Mouse (Mus musculus) heart, embryonic 15.5 days (tissue): ENCODE measurements around the gene Nabp1. TPM values are rescaled to one million over a fixed set of nuclear protein-coding genes. Genes with fewer than 3 reads are reported as not detected.
"Not testable (repeated sequence)": the region's sequence is repeated elsewhere in the genome, so short reads cannot be mapped to it uniquely, and the experiment has no call there.

Experiments used
- ATAC-seq: fragments of 200-750 bp; cut with Nextera tagmentation; replicated peaks from 2 replicates; pipeline ENCODE4 v1.8.0; 2017; ENCODE audit warnings: low read depth, moderate TSS enrichment; ENCODE audit not compliant: insufficient number of reproducible peaks, insufficient read depth, low FRiP score
- H3K27ac ChIP-seq: fragments of 300-500 bp; sonication (generic); 2 replicates; pipeline ENCODE4 v1.5.1; 2015; ENCODE audit warnings: mild to moderate bottlenecking, inconsistent platforms
- H3K27me3 ChIP-seq: fragments of 300-500 bp; sonication (generic); 2 replicates; pipeline ENCODE4 v1.6.1; 2015; ENCODE audit warnings: inconsistent platforms
- H3K36me3 ChIP-seq: fragments of 300-500 bp; sonication (generic); 2 replicates; pipeline ENCODE4 v1.6.1; 2015; ENCODE audit warnings: mild to moderate bottlenecking, inconsistent platforms
- H3K4me1 ChIP-seq: fragments of 300-500 bp; sonication (generic); replicated peaks from 2 replicates; pipeline ENCODE4 v1.6.1; 2015; ENCODE audit warnings: inconsistent platforms
- H3K4me2 ChIP-seq: fragments of 300-500 bp; sonication (generic); 2 replicates; pipeline ENCODE4 v1.6.1; 2015; ENCODE audit warnings: inconsistent platforms, mild to moderate bottlenecking, moderate library complexity
- H3K4me3 ChIP-seq: fragments of 300-500 bp; sonication (generic); 2 replicates; pipeline ENCODE4 v1.5.1; 2015; ENCODE audit warnings: mild to moderate bottlenecking, inconsistent platforms
- H3K9ac ChIP-seq: fragments of 300-500 bp; sonication (generic); 2 replicates; pipeline ENCODE4 v1.6.1; 2015; ENCODE audit warnings: mild to moderate bottlenecking, inconsistent platforms
- H3K9me3 ChIP-seq: fragments of 300-500 bp; sonication (generic); replicated peaks from 2 replicates; pipeline ENCODE4 v1.6.1; 2016; ENCODE audit warnings: inconsistent platforms
- WGBS: fragments of 180-500 bp; shearing (Covaris S2); methylation state at CpG from one replicate; pipeline ENCODE4 v1.1.7; 2015; ENCODE audit warnings: mixed read lengths; 5-methylcytosine and 5-hydroxymethylcytosine counted together
- polyA plus RNA-seq: library from polyadenylated mRNA; unstranded; fragments of >200 nt; fragmentation: Nextera tagmentation; extraction: Ambion mirVana; gene quantifications from 2 replicates; pipeline ENCODE4 v1.2.1, GENCODE M21; 2015

Gene Nabp1
- polyA plus RNA-seq, 1 experiment from 2014 or later: 21.8 TPM

- H3K4me2 ChIP-seq: no peak overlapping the region
- ATAC-seq: no peak
- WGBS: 47% methylated on average over 3 of the region's 3 CpGs
These were observed 21.0 kb downstream of the Nabp1 start for GRCm38 (mm10) chr1:51457249-51457648.

GRCm38 (mm10) chr1:51448789-51449188, 29.4 kb downstream of the Nabp1 start:
- Histone ChIP-seq H3K27me3 (no peaks in the 10 kb centered on the region), H3K4me3 (no peak overlapping the region), H3K4me2 (no peak overlapping the region), H3K9ac (no peak overlapping the region), H3K27ac (no peak overlapping the region), H3K36me3 (no peaks in the 10 kb centered on the region), H3K4me1 (no peaks in the 10 kb centered on the region), H3K9me3 (no peaks in the 10 kb centered on the region)
- no peak for ATAC-seq
- WGBS: 56% methylated on average over 2 of the region's 2 CpGs

More at GRCm38 (mm10) chr1:51457249-51457648, 21.0 kb downstream of the Nabp1 start:
- no peak overlapping the region for H3K27ac ChIP-seq
- H3K36me3 ChIP-seq: no peaks in the 10 kb centered on the region
- H3K4me3 ChIP-seq: no peak overlapping the region
- no peaks in the 10 kb centered on the region for H3K4me1 ChIP-seq
- no peaks in the 10 kb centered on the region for H3K27me3 ChIP-seq
- no peaks in the 10 kb centered on the region for H3K9me3 ChIP-seq
- no peak overlapping the region for H3K9ac ChIP-seq

- Histone ChIP-seq H3K9me3 (no peaks in the 10 kb centered on the region), H3K4me3 (no peak overlapping the region), H3K36me3 (no peaks in the 10 kb centered on the region), H3K9ac (no peak overlapping the region), H3K27ac (no peak overlapping the region), H3K27me3 (no peaks in the 10 kb centered on the region), H3K4me2 (no peak overlapping the region), H3K4me1 (no peaks in the 10 kb centered on the region)
- no peak for ATAC-seq
- 38% methylated on average over 9 of the region's 9 CpGs for WGBS
These were observed 32.3 kb downstream of the Nabp1 start for GRCm38 (mm10) chr1:51445854-51446460.

- ATAC-seq: no peak
- Histone ChIP-seq H3K36me3 (no peaks in the 10 kb centered on the region), H3K27ac (no peak overlapping the region), H3K9me3 (no peaks in the 10 kb centered on the region), H3K4me1 (no peaks in the 10 kb centered on the region), H3K27me3 (no peaks in the 10 kb centered on the region), H3K4me2 (no peak overlapping the region), H3K4me3 (no peak overlapping the region), H3K9ac (no peak overlapping the region)
- 63% methylated on average over 5 of the region's 5 CpGs for WGBS
These were observed 32.9 kb downstream of the Nabp1 start for GRCm38 (mm10) chr1:51445161-51445853.

GRCm38 (mm10) chr1:51429775-51430174, 48.5 kb downstream of the Nabp1 start:
- no peak overlapping the region for H3K4me3 ChIP-seq
- no peaks in the 10 kb centered on the region for H3K4me1 ChIP-seq
- H3K27me3 ChIP-seq: no peaks in the 10 kb centered on the region
- H3K27ac ChIP-seq: no peak overlapping the region
- H3K36me3 ChIP-seq: no peaks in the 10 kb centered on the region
- 30% methylated on average over 1 of the region's 1 CpGs for WGBS
- H3K9ac ChIP-seq: no peak overlapping the region
- no peak overlapping the region for H3K4me2 ChIP-seq
- no peak for ATAC-seq
- no peaks in the 10 kb centered on the region for H3K9me3 ChIP-seq

- no peak for ATAC-seq
- Histone ChIP-seq H3K27me3 (no peaks in the 10 kb centered on the region), H3K9ac (no peak overlapping the region), H3K4me2 (no peak overlapping the region), H3K4me3 (no peak overlapping the region), H3K27ac (no peak overlapping the region), H3K36me3 (no peaks in the 10 kb centered on the region), H3K9me3 (no peaks in the 10 kb centered on the region), H3K4me1 (no peaks in the 10 kb centered on the region)
- WGBS: 92% methylated on average over 9 of the region's 9 CpGs
These were observed 51.9 kb downstream of the Nabp1 start for GRCm38 (mm10) chr1:51426298-51426697.

GRCm38 (mm10) chr1:51421029-51421428, 57.2 kb downstream of the Nabp1 start:
- H3K4me2 ChIP-seq, H3K36me3 ChIP-seq, H3K27ac ChIP-seq, H3K9me3 ChIP-seq, H3K27me3 ChIP-seq, ATAC-seq, H3K4me3 ChIP-seq, H3K9ac ChIP-seq, H3K4me1 ChIP-seq: not testable (repeated sequence)
- WGBS: 92% methylated on average over 8 of the region's 8 CpGs

- no peak overlapping the region for H3K9ac ChIP-seq
- no peaks in the 10 kb centered on the region for H3K27me3 ChIP-seq
- H3K27ac ChIP-seq: no peak overlapping the region
- no peaks in the 10 kb centered on the region for H3K4me1 ChIP-seq
- H3K4me2 ChIP-seq: no peak overlapping the region
- no peak overlapping the region for H3K4me3 ChIP-seq
- ATAC-seq: no peak
- 66% methylated on average over 5 of the region's 5 CpGs for WGBS
- H3K9me3 ChIP-seq: no peaks in the 10 kb centered on the region
- H3K36me3 ChIP-seq: no peaks in the 10 kb centered on the region
These were observed 59.5 kb downstream of the Nabp1 start for GRCm38 (mm10) chr1:51418753-51419152.

Other genes starting within 250 kb of the Nabp1 start
- gene Cavin2, start 189.3 kb downstream of the Nabp1 start, polyA plus RNA-seq: 182 and 194 TPM in 2 replicates